Mouse (Mus musculus) MEL-GATA-1-ER (cell line): ENCODE measurements around the gene U2af1l4.
A peak's percentile ranks its signal among the peaks of the same experiment; 100 is the strongest.

ENCODE experiments used
- DNase-seq: peaks from one replicate; pipeline ENCODE4 v3.0.0-alpha.2; 2012; ENCODE audit warnings: low read depth; ENCODE audit errors: extremely low read depth

The U2af1l4 gene

GRCm38 (mm10) chr7:30552102-30553020 lies 10.7 kb upstream of the U2af1l4 start, which contains the start of the genes Hspb6 and Proser3:
Gene Hspb6, plus strand, starts transcription at chr7:30552178.
Gene Proser3, minus strand, starts transcription at chr7:30552299.
- peak; percentile 99 for DNase-seq

GRCm38 (mm10) chr7:30553021-30553589 lies 10.0 kb upstream of the U2af1l4 start:
- DNase-seq, result no peak

- DNase-seq, result no peak
Measured at GRCm38 (mm10) chr7:30553810-30554584, 9.1 kb upstream of the U2af1l4 start.

GRCm38 (mm10) chr7:30556894-30557536 lies 6.1 kb upstream of the U2af1l4 start:
- DNase-seq, result no peak

- no peak for DNase-seq
Measured at GRCm38 (mm10) chr7:30557901-30558514, 5.1 kb upstream of the U2af1l4 start.

- DNase-seq, result no peak
Measured at GRCm38 (mm10) chr7:30558656-30559442, 4.3 kb upstream of the U2af1l4 start.

GRCm38 (mm10) chr7:30559443-30559954 lies 3.6 kb upstream of the U2af1l4 start, which contains the start of gene Lin37:
Gene Lin37, minus strand, starts transcription at chr7:30559838.
- peak; percentile 96 for DNase-seq

- no peak for DNase-seq
Measured at GRCm38 (mm10) chr7:30560296-30560695, 2.8 kb upstream of the U2af1l4 start.

- DNase-seq, result peak; percentile 59
Measured at GRCm38 (mm10) chr7:30562526-30563116, 480 bp upstream of the U2af1l4 start.

GRCm38 (mm10) chr7:30563906-30564280 lies 792 bp downstream of the U2af1l4 start:
- no peak for DNase-seq

- no peak for DNase-seq
Measured at GRCm38 (mm10) chr7:30564970-30565571, 2.0 kb downstream of the U2af1l4 start, which contains the start of gene Igflr1. Gene Igflr1, plus strand, starts transcription at chr7:30565427.

- DNase-seq, result no peak
Measured at GRCm38 (mm10) chr7:30566033-30566432, 2.9 kb downstream of the U2af1l4 start.

- DNase-seq, result no peak
Measured at GRCm38 (mm10) chr7:30567555-30567954, 4.5 kb downstream of the U2af1l4 start.

- no peak for DNase-seq
Measured at GRCm38 (mm10) chr7:30572389-30572788, 9.3 kb downstream of the U2af1l4 start.

GRCm38 (mm10) chr7:30572969-30573368 lies 9.9 kb downstream of the U2af1l4 start:
- no peak for DNase-seq

GRCm38 (mm10) chr7:30579950-30580349 lies 16.8 kb downstream of the U2af1l4 start:
- no peak for DNase-seq

GRCm38 (mm10) chr7:30581547-30581946 lies 18.4 kb downstream of the U2af1l4 start:
- no peak for DNase-seq

- no peak for DNase-seq
Measured at GRCm38 (mm10) chr7:30584339-30584738, 21.2 kb downstream of the U2af1l4 start.

- no peak for DNase-seq
Measured at GRCm38 (mm10) chr7:30585170-30585569, 22.1 kb downstream of the U2af1l4 start.
